Mouse (Mus musculus) cerebellum, adult 11-12 months (tissue): ENCODE measurements around the gene Gm49369.
"Not testable (repeated sequence)": the region's sequence is repeated elsewhere in the genome, so short reads cannot be mapped to it uniquely, and the experiment has no call there.

Experiments used
- DNase-seq: peaks from one replicate; pipeline ENCODE4 v3.0.0; 2022

Gm49369 gene

GRCm38 (mm10) chr7:142371768-142372661 lies 10.5 kb downstream of the Gm49369 start:
- DNase-seq: peak; percentile 71

DNA sequence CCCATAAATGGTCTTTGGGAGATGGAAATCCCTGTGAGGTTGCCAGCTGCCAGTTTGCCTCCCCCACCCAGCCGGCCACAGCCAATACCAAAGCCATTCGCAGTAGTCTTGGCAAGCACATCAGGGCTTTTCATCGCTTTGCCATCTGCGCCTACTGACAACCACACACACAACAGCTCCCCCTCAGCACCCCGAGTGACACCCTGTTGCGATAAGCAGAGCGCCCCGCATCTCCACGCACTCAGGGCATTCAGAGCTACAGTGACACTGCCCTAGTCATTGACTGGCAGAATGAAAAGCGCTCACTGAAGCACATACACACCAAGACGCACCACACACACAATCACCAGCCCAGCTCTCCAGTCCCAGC lies 11.1 kb downstream of the Gm49369 start:
- DNase-seq: peak; percentile 86

DNA sequence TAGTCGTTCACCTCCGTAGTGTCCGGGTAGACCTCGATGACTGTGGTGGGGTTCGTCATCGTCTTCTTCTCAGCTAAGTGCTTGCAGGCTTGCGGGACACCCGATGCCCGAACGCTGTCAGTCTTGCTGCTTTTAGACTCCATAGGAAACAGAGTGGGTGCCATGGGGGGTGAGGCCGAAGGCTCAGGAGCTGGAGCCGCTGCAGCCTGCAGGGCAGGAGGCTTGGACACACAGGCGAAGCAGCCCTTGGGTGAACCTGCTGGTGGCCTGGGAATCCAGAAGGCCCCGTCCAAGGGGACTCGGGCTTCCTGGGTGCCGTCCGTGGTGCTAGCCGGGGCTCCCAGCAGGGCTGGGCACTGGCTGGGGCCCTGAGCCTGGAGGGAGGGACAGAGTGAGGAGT lies 11.5 kb downstream of the Gm49369 start:
- no peak for DNase-seq

DNA sequence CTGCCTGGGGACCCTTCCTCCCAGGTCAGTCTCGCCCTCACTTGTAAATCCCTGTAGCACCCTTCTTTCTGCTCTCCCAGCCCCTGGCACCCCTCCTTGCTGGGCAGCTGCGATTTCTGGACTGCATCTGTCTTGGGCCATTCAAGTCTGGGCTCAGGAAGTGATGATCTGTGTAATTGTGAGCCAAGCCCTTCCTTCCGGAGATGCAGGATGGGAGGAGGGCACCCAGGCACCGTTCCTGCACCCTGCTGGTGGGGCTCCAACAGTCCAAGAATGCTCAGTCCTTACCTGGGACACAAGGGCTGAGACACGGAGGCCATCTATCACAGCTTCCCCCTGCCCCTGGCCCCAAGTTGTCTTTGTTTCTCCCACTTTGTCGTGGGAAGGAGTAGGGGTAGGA lies 12.6 kb downstream of the Gm49369 start:
- DNase-seq: peak; percentile 84

GRCm38 (mm10) chr7:142368856-142369255 lies 13.6 kb downstream of the Gm49369 start:
- DNase-seq: peak; percentile 95

DNA sequence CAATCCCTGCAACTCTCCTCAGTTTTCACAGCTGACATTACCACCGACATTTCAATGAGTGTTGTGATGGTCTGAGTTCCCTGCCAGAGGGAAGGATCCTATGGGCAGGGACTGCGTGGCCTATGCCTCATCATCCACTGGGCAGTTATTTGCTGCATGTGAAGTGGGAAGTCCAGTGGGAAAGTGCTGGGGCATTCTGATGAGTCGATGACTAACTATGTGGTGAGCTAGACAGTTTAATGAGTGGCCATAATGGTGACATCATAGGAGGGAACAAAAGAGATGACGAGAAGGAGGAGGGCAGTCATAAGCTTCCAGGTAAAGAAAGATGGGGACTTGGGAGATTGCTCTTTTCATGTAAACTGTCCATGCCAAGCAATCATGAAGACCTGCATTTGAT lies 19.4 kb downstream of the Gm49369 start:
- no peak for DNase-seq

DNA sequence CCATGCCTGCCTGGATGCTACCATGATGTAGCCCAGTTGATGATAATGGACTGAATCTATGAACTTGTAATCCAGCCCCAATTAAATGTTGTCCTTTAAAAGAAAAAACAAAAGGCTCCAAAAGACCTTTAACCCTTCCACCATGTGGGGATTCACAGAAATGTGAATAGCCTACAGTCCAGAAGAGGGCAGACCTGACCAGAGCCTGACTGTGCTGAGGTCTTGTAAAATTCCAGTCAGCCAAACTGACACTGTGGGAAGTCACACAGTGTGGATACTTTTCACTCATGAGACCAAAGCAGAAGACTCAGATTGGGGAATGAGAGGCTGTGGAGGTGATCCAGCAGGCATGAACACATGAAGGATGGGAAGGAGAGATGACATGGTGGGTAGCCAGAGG lies 21.7 kb downstream of the Gm49369 start:
- no peak for DNase-seq

DNA sequence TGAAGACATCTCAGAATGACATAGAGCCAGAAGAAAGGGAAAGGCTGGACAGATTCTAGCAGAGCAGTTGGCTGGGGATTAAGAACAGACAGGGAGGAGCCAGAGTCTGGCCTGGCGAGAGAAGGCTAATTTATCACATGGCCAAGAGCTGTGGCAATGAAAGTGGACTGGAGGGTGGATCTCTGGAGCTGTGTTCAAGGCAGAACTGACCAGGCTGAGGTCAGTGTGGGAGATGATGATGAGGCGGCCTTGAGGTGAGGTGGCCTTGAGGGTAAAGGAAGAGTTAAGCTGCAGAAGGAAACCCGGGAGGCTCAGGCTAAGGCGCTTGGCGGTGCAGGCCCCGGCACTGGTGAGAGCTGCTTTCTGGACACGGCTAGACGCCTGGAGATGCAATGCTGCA lies 23.3 kb downstream of the Gm49369 start:
- no peak for DNase-seq

- no peak for DNase-seq
These were observed 24.9 kb downstream of the Gm49369 start for GRCm38 (mm10) chr7:142357566-142357965.

GRCm38 (mm10) chr7:142354661-142355233 lies 27.7 kb downstream of the Gm49369 start:
- no peak for DNase-seq

DNA sequence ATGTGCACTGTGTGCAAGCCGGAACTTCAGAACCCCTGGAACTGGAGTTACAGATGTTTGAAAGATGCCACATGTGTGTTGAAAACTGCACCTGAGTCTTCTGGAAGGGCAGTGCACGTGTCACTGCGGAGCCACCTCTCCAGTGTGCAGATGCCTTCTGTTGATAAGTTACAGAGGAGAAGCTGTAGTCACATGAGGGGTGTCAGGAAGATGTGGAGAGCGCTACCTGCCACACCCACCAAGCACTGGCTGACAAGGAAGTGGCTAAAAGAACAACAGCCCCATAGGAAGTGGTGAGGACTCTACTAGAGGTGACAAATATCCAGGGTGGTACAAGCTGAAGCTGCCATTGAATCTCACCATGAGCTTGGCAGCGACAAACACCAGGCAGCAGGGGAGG lies 28.6 kb downstream of the Gm49369 start:
- DNase-seq: no peak

DNA sequence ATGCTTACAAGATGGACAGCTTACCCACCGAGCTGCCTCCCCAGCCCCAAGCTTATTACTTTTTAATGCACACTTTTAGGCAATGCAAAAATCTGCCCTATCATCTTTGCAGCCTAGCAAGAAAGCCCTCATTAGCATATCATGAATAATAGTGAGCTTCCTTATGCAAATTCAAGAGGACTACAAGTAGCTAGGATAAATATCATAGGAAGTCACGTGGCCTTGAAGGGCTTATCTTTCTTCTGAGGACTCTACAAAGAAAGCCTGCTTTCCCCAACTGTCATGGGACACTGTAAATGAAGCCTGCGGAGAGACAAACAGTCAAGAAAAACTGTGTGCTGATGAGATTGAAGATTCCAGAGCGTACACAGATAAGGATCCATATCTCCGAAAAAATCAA lies 30.9 kb downstream of the Gm49369 start:
- DNase-seq: no peak

DNA sequence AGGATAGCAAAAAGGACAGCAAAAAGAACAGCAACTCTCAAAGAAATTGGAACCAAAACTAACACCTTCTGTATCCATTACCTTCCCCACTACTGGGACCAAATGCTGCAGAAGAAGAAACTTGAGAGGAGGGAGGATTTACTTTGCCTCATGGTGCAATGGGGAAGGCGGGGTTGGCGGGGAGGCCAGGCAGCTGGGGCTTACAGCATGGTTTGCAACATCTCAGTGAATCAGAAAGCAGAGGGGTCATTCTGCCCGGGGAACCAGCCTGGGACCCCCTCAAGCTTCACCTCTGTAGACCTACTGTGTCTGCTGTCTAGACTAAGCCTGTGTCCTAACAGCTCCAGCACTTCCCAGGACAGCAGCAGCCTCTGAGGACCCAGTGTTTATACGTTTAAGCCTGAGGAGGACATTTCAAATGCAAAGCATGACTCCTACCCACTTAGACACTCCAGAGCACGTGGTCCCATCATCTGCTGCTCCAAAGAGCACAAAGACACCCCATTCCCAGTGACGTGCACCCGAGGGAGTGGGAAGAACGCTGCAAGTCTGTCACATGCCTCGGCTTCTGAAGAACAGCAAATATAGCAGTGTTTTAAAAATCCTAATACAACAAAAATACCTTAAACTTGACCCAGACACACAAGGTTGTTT lies 33.0 kb downstream of the Gm49369 start:
- DNase-seq: no peak

GRCm38 (mm10) chr7:142347542-142347941 lies 34.9 kb downstream of the Gm49369 start:
- DNase-seq: no peak

GRCm38 (mm10) chr7:142342247-142342640 lies 40.2 kb downstream of the Gm49369 start:
- no peak for DNase-seq

DNA sequence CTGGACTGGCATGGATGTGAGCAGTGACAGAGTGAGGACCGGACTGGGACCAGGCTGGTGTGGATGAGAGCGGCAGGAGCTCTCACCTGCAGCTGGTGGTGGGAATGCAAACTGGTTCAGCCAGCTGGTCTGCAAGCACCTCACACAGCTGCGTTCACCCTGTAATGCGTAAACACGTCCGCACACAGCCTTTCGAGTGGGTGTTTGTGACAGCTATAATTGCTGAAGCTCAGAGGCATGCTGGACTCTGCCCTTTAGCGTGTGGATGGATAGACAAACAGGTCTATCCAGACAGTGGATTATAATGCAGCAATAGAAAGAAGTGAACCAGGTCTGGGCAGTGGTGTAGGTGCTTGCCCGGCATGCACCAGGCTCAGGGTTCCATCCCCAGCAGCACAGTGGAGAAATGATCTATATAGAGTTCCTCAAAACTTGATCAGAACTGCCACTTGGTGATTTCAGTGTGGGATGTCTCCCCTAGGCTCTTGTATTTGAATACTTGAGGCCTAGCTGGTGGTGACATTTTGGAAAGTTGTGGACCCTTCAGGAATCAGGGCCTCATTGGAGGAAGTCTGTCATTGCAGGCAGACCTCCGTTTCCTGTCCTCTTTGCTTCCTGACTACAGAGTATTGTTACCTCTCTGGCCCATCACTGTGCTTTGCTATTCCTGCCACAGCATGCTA lies 40.8 kb downstream of the Gm49369 start:
- no peak for DNase-seq

DNA sequence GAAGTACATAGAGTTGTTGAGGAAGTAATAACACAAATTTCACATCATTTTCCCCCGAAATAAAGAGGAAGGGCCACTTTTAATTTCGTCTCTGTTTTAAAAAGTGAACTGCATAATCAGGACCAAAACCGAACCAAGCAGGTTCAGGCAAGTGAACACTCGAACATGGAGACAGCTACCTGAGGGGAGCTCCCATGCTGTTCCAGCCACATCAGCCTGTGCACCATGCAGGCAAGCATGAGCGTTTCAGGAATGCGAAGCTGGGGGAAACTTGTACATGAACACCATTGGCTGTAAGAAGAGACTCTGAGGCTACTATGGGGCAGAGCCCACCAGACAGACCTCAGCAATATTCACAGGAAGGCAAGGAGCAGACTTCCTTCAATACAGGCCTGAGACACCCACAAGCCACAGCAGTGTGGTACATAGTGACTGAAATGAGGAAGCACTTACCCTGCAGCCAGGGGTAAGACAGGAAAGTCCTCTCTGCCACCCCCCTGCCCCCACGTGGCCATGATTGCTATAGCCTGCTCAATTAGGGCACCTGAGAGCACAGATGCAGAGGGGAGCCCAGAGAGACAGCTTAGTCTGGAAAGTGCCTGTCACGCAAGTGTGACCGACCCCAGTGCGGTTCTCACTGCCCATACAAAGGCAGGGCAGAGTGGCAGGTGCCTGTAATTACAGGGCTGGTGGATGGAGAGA lies 42.0 kb downstream of the Gm49369 start:
- DNase-seq: no peak

- peak; percentile 93 for DNase-seq
These were observed 47.3 kb downstream of the Gm49369 start for GRCm38 (mm10) chr7:142335151-142335550.

DNA sequence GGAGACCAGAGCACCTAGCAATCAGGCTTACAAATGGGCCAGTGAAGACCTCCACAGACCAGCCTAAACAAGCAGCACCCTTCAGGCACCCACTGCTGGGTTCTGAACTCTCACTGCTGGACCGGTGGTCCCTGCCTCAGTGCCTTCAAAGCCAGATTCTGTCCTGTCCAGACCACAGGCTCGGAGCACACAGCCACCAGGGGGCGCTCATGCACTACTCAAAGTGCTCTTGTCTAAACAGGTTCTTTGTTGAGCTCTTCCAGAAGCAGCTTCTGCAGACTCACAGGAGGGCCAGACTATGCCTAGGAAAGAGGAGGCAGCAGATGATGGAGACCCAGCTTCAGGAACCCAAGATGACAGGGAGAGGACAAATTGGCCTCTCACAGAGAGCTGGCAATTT lies 48.2 kb downstream of the Gm49369 start:
- peak; percentile 85 for DNase-seq

DNA sequence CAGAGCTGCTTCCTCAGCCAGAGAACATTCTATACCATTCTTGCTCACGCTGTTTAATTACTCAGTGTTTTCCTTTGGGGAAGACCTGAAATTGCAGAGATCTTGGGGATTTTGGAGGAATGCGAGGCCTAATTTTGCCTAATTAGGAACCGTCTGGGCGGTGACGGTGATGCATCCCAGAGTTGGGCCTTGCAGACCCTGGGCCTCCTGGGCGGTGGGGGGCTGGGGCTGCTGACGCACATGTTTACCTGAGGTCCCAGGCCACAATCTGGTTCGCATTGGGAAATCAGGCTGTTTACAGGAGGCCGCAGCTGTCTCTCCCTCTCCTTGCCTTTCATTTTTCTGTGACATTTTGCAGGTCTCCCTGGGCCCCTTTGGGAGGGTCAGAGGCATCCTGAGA lies 49.7 kb downstream of the Gm49369 start:
- not testable (repeated sequence) for DNase-seq

- DNase-seq: no peak
These were observed 51.2 kb downstream of the Gm49369 start for GRCm38 (mm10) chr7:142331281-142331680.

- DNase-seq: no peak
These were observed 52.2 kb downstream of the Gm49369 start for GRCm38 (mm10) chr7:142330271-142330724.

GRCm38 (mm10) chr7:142328507-142328906 lies 54.0 kb downstream of the Gm49369 start:
- DNase-seq: no peak
